Mouse (Mus musculus): Measurements from ENCODE around the gene Znrf1. TPM values are rescaled to one million over a fixed set of nuclear protein-coding genes. Genes with fewer than 3 reads are reported as not detected.
A peak's percentile ranks its signal among the peaks of the same experiment; 100 is the strongest.

Gene Znrf1
- polyA plus RNA-seq, 1 experiment: 36.6 TPM

DNA sequence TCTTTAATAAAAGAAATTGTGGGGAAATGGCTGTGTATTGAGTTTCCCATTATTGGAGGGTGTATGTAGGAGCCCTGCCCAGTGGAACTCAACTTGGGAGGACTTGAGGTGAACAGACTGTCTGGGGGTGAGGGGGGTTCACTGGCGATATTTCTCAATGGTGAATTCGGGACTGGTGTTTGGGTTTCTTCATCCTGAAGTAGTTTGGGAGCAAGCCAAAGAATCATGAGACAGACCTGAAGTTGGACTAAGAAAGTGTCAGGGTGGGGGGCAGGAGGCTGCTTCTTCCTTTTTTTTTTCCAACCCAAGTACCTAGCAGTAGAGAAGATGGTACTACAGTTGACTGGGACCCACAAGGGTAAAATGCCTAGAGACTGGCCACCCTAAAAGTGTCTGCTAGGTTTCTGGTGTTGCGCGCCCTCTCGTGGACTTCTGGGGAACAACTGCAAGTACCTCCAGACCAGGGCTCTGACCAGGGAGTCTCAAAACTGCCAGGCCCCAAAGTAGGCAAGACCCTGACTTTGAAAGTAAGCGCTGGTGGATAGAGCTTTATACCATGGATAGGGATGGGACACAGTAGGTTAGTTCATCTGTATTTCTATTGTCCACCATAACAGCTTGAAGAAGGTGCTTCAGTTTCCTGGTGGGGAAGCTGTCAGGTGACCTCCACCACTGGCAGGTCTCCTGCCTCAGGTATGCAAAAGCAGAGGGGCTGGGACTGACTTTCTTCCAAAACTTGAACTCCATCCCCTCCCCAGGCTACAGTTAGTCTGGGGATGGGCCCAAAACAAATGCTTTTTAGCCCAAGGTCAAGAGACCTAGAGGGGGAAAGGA lies 90.0 kb downstream of the Znrf1 start:
- TF ChIP-seq CTCF (IDR thresholded peaks at IDR 0.05; ENCODE audit: control insufficient read depth, insufficient read depth, insufficient read length): peak; percentile 65
- TF ChIP-seq USF1 (IDR thresholded peaks at IDR 0.05; ENCODE audit: low read depth): no peak
- H3K4me3 ChIP-seq (ENCODE audit: insufficient read depth, poor library complexity, severe bottlenecking): no peak overlapping the region
- H3K79me2 ChIP-seq (ENCODE audit: control insufficient read depth, insufficient read depth): no peaks in the 10 kb centered on the region
- no peaks in the 10 kb centered on the region for H3K79me3 ChIP-seq (ENCODE audit: low read depth)
- H3K36me3 ChIP-seq (ENCODE audit: control insufficient read depth, insufficient read depth): peaks cover 14% of the 10 kb centered on the region
- H3K27me3 ChIP-seq (ENCODE audit: control insufficient read depth, insufficient read depth, insufficient read length): no peaks in the 10 kb centered on the region
- no peak overlapping the region for H3ac ChIP-seq (ENCODE audit: control insufficient read depth, insufficient read length, low read depth)

DNA sequence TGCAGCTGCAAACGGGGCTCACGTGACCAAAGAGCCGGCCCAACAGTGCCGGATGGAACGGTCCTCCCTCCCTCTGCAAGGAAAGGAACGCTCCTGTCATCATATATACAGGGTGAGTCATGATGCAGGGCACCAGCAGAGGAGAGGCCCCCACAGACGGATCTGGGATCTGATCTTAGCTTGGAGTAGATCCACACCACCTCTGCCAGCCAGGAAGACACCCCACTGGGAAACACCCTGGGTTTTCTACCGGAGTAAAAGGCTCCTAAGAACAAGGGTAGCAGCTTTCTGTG lies 90.6 kb downstream of the Znrf1 start:
- Histone ChIP-seq H3K4me3 (ENCODE audit: insufficient read depth, poor library complexity, severe bottlenecking) (no peak overlapping the region), H3K36me3 (ENCODE audit: control insufficient read depth, insufficient read depth) (peaks cover 14% of the 10 kb centered on the region), H3ac (ENCODE audit: control insufficient read depth, insufficient read length, low read depth) (no peak overlapping the region), H3K27me3 (ENCODE audit: control insufficient read depth, insufficient read depth, insufficient read length) (no peaks in the 10 kb centered on the region), H3K79me3 (ENCODE audit: low read depth) (no peaks in the 10 kb centered on the region), H3K79me2 (ENCODE audit: control insufficient read depth, insufficient read depth) (no peaks in the 10 kb centered on the region)
- TF ChIP-seq FOSL1 (IDR thresholded peaks at IDR 0.05; ENCODE audit: insufficient read depth, low read length, poor library complexity, severe bottlenecking) (no peak), USF1 (IDR thresholded peaks at IDR 0.05; ENCODE audit: low read depth) (peak; percentile 98), CEBPB (IDR thresholded peaks at IDR 0.05; ENCODE audit: low read depth) (no peak), MYOD1 (IDR thresholded peaks at IDR 0.05; ENCODE audit: control insufficient read depth, insufficient read length, low read depth) (no peak), CTCF (IDR thresholded peaks at IDR 0.05; ENCODE audit: control insufficient read depth, insufficient read depth, insufficient read length) (no peak)

DNA sequence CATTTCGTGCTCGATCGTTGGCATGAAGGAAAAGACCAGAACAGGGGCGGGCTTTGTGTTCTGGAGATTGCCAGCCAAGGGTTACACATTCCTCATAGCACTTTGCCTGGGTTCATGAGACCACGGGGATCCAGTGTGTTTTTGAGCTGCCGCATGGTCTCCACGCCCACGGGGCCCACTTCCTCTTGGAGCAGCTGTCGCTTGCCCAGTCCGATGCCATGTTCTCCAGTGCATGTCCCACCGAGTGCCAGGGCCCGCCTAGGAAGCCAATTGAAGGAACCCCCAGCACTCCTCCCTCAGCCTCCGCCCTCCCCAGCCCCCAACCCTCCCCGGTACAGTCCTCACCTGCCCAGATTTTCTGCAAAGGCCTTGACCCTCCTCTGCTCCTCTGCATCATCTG lies 91.0 kb downstream of the Znrf1 start:
- peaks cover 12% of the 10 kb centered on the region for H3K36me3 ChIP-seq (ENCODE audit: control insufficient read depth, insufficient read depth)
- H3ac ChIP-seq (ENCODE audit: control insufficient read depth, insufficient read length, low read depth): no peak overlapping the region
- no peak for TF ChIP-seq MAX (IDR thresholded peaks at IDR 0.05)
- peak; percentile 31 for TF ChIP-seq MYOD1 (IDR thresholded peaks at IDR 0.05; ENCODE audit: control insufficient read depth, insufficient read length, low read depth)
- TF ChIP-seq CTCF (IDR thresholded peaks at IDR 0.05; ENCODE audit: control insufficient read depth, insufficient read depth, insufficient read length): no peak
- no peak for TF ChIP-seq FOSL1 (IDR thresholded peaks at IDR 0.05; ENCODE audit: insufficient read depth, low read length, poor library complexity, severe bottlenecking)
- no peak for TF ChIP-seq CEBPB (IDR thresholded peaks at IDR 0.05; ENCODE audit: low read depth)
- no peak for TF ChIP-seq USF1 (IDR thresholded peaks at IDR 0.05; ENCODE audit: low read depth)
- no peak for TF ChIP-seq MYOG (IDR thresholded peaks at IDR 0.05; ENCODE audit: control insufficient read depth, extremely low read depth, insufficient read length)
- no peaks in the 10 kb centered on the region for H3K27me3 ChIP-seq (ENCODE audit: control insufficient read depth, insufficient read depth, insufficient read length)
- no peak overlapping the region for H3K4me3 ChIP-seq (ENCODE audit: insufficient read depth, poor library complexity, severe bottlenecking)
- H3K79me2 ChIP-seq (ENCODE audit: control insufficient read depth, insufficient read depth): no peaks in the 10 kb centered on the region
- H3K79me3 ChIP-seq (ENCODE audit: low read depth): no peaks in the 10 kb centered on the region

DNA sequence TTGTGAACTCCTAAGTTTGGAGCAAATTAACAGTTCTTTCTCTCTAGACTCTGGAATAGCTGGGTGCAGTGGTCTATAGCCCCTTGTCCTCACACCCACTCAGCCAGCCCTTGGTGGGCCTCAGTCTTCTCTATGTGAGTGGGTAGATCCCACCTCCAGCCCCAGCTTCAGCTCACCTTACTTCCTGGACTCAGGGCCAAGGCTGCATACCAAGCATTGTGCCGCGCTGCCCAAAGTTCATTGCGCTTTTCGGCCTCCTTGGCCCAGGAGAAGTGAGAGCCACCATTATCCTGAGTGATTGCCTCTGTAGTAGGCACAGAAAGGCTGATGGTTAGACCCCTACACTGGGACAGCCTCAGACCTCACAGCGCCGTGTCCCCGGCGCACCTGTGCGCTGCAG lies 92.0 kb downstream of the Znrf1 start:
- Histone ChIP-seq H3K27me3 (ENCODE audit: control insufficient read depth, insufficient read depth, insufficient read length) (no peaks in the 10 kb centered on the region), H3K36me3 (ENCODE audit: control insufficient read depth, insufficient read depth) (peaks cover 3% of the 10 kb centered on the region), H3ac (ENCODE audit: control insufficient read depth, insufficient read length, low read depth) (no peak overlapping the region), H3K79me2 (ENCODE audit: control insufficient read depth, insufficient read depth) (no peaks in the 10 kb centered on the region), H3K79me3 (ENCODE audit: low read depth) (no peaks in the 10 kb centered on the region), H3K4me3 (ENCODE audit: insufficient read depth, poor library complexity, severe bottlenecking) (no peak overlapping the region)
- no peak for TF ChIP-seq MAX (IDR thresholded peaks at IDR 0.05)
- TF ChIP-seq CEBPB (IDR thresholded peaks at IDR 0.05; ENCODE audit: low read depth): no peak

DNA sequence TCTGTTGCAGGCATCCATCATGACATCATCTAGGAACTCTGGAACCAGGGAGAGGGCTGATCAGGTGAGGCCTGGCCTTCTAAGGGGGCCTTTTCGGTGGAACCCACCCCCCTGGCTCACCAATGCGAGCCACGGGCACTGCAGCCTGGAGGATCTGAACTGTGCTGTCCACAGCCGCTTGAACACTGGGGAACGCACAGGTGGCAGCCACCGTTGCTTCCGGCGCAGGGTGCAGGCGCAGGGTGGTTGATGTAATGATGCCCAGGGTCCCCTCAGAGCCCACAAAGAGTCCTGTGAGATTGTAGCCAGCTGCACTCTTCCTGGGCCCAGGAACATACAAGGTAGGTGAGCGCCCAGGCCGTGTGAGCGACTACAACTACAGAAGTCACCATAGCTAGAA lies 92.5 kb downstream of the Znrf1 start:
- Histone ChIP-seq H3K79me2 (ENCODE audit: control insufficient read depth, insufficient read depth) (no peaks in the 10 kb centered on the region), H3K79me3 (ENCODE audit: low read depth) (no peaks in the 10 kb centered on the region), H3K27me3 (ENCODE audit: control insufficient read depth, insufficient read depth, insufficient read length) (no peaks in the 10 kb centered on the region), H3ac (ENCODE audit: control insufficient read depth, insufficient read length, low read depth) (no peak overlapping the region), H3K36me3 (ENCODE audit: control insufficient read depth, insufficient read depth) (no peaks in the 10 kb centered on the region), H3K4me3 (ENCODE audit: insufficient read depth, poor library complexity, severe bottlenecking) (no peak overlapping the region)
- TF ChIP-seq MAX (IDR thresholded peaks at IDR 0.05) (no peak), CTCF (IDR thresholded peaks at IDR 0.05; ENCODE audit: control insufficient read depth, insufficient read depth, insufficient read length) (no peak), FOSL1 (IDR thresholded peaks at IDR 0.05; ENCODE audit: insufficient read depth, low read length, poor library complexity, severe bottlenecking) (no peak), MYOD1 (IDR thresholded peaks at IDR 0.05; ENCODE audit: control insufficient read depth, insufficient read length, low read depth) (no peak), CEBPB (IDR thresholded peaks at IDR 0.05; ENCODE audit: low read depth) (no peak), MYOG (IDR thresholded peaks at IDR 0.05; ENCODE audit: control insufficient read depth, extremely low read depth, insufficient read length) (no peak), USF1 (IDR thresholded peaks at IDR 0.05; ENCODE audit: low read depth) (no peak)

DNA sequence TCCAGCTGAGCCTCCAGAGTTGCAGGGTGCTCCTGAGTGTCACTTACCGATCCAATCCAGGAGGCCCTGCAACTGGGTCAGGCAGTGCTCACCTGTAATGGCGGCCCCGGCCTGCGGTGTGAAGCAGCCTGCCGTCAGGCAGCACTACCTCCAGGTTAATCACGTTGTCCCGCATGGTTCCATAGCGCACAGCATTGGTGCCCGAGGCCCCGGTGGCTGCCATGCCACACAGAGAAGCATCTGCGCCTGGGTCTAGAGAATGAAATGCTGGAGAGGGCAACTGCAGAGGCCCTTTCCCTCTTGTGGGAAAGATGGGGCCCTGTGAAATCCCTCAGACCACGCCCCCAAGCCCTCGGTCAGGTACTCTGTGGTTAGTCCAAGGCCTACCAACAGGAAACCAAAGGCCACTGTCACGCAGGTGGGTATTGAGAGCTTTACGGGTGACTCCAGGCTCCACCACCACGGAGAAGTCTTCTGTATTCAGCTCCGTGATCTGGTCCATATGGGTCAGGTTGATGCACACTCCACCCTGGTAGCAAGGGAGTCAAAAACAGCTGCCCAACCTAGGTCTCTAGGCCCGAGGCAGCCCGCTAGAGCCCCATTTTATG lies 93.1 kb downstream of the Znrf1 start:
- Histone ChIP-seq H3K36me3 (ENCODE audit: control insufficient read depth, insufficient read depth) (no peaks in the 10 kb centered on the region), H3ac (ENCODE audit: control insufficient read depth, insufficient read length, low read depth) (no peak overlapping the region), H3K79me3 (ENCODE audit: low read depth) (no peaks in the 10 kb centered on the region), H3K27me3 (ENCODE audit: control insufficient read depth, insufficient read depth, insufficient read length) (no peaks in the 10 kb centered on the region), H3K79me2 (ENCODE audit: control insufficient read depth, insufficient read depth) (no peaks in the 10 kb centered on the region), H3K4me3 (ENCODE audit: insufficient read depth, poor library complexity, severe bottlenecking) (no peak overlapping the region)
- TF ChIP-seq MYOD1 (IDR thresholded peaks at IDR 0.05; ENCODE audit: control insufficient read depth, insufficient read length, low read depth): no peak
- no peak for TF ChIP-seq FOSL1 (IDR thresholded peaks at IDR 0.05; ENCODE audit: insufficient read depth, low read length, poor library complexity, severe bottlenecking)
- TF ChIP-seq CTCF (IDR thresholded peaks at IDR 0.05; ENCODE audit: control insufficient read depth, insufficient read depth, insufficient read length): no peak
- no peak for TF ChIP-seq MYOG (IDR thresholded peaks at IDR 0.05; ENCODE audit: control insufficient read depth, extremely low read depth, insufficient read length)
- no peak for TF ChIP-seq MAX (IDR thresholded peaks at IDR 0.05)
- no peak for TF ChIP-seq USF1 (IDR thresholded peaks at IDR 0.05; ENCODE audit: low read depth)
- no peak for TF ChIP-seq CEBPB (IDR thresholded peaks at IDR 0.05; ENCODE audit: low read depth)

Measured in C2C12 (cell line).